Mouse (Mus musculus): ENCODE measurements around the gene Dusp16.

The Dusp16 gene

DNA sequence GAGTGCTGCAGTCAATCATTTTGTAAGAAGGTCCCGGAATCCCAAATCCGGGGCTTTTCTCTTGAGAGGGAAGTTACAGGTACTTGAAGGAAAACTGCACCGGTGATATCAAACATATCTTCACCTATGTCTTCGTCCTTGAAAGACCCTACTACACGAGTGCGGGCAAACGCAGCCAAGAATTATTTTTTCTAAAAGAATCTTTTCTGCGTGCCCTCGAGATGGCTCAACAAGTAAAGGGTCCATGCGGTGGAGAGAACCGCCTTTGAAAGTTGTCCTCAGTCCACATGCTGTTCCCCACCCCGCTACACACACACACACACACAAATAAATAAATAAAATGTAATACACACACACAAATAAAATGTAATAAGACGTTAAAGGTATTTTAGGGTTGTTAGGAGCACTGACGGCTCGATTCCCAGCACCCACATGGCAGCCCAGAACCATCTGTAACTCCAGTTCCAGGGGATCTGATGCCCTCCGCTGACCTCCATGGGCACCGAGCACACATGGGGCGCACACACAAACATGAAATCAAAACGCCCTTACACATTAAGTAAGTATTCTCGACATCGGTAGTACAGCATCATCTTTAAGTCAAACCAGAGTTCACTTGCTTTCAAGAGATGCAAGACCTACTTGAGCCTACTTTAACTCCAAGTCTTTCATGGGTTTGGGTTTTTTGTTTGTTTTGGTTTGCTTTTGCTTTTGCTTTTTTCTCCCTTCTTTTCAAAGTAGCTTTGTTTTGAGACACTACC is 801 bp upstream of the Dusp16 start:
- DNase-seq (ENCODE audit: extremely low spot score) = peak; percentile 9

DNA sequence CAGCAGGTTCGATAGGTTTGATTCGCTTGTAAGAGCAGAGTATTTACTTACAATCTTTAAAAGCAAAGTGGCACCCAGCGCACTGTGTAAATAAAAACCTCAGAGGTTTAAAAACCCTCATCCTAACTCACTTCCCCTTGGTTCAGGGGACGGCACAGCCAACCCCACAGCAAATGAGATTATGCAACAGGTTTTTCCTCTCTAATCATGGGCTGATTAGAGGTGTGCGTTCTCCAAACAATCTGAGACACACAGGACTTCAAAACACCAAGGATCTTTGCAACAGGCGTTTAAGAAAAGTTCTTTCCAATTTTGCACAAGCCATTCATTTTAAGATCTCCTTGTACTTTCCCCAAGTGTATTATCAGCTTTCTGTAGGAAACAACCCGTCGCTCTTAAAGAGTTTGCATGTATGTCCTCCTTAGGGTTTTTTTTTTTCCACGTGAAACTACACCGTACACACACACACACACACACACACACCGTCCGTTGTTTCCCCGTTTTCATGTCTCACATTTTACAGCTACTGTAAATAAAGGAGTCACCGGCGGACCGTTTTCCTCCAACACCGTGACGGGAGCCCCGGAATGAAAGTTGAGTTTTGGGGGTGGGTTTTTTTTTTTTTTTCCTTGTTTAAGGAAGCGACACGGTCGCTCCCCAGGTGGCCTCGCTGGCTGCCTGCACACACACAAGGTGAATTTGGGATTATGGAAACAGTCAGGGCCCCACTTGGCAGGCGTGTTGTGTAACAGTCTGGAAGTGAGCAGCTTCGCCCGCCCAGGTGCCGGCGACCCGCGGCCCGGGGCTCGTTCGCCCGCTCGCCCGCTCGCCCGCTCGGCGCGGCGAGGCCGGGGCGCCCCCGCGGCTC is 940 bp downstream of the Dusp16 start:
- DNase-seq (ENCODE audit: extremely low spot score) = peak; percentile 29

DNA sequence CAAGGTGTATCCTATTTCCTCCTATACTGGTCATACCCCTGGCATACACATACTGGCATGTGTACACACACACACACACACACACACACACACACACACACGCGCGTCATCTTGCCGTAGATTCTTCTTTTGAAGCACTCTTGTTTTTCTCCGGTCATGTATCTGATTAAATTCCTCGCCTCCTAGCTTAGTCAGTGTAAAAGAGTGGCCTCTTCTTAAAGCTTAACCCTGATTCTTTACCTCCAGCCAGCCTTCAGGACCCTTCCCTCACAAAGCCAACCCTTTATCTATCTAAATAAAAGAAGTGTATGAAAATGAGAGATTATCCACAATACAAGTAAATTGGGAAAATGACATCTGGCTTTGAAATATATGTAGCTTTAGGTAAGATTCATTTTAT is 3.3 kb downstream of the Dusp16 start:
- DNase-seq (ENCODE audit: extremely low spot score) = no peak

DNA sequence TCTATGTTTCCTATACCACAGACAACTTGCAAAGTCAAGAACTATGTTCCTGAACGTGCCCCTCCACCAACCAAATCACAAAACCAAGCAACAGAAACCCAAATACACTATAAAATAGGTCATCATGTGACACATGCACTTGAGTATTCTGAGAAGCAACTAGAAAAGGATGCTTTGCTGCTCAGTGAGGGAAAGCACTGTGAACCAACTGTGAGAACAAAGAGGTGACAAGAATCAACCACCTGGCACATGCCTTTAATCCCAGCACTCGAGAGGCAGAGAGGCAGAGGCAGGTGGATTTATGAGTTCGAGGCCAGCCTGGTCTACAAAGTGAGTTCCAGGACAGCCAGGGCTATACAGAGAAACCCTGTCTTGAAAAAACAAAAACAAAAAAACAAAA is 6.0 kb downstream of the Dusp16 start:
- no peak for DNase-seq (ENCODE audit: extremely low spot score)

DNA sequence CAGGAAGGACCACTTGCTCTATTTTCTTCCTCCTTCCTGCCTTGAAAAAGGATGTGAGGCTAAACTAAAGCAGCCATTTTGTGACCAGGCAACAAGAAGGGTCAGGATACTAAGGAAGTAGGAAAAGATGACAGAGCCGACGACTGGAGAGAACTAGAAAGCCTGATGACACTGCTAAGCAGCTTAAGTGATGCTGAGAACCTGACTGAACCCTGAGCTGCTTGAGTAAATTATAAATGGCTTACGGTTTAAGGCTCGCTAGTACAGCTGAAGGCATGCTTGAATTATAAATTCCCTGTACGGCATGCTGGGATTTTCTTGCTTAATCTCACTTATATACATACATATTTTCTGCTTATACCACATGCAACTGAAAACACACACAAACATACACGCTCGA is 9.5 kb downstream of the Dusp16 start:
- no peak for DNase-seq (ENCODE audit: extremely low spot score)

DNA sequence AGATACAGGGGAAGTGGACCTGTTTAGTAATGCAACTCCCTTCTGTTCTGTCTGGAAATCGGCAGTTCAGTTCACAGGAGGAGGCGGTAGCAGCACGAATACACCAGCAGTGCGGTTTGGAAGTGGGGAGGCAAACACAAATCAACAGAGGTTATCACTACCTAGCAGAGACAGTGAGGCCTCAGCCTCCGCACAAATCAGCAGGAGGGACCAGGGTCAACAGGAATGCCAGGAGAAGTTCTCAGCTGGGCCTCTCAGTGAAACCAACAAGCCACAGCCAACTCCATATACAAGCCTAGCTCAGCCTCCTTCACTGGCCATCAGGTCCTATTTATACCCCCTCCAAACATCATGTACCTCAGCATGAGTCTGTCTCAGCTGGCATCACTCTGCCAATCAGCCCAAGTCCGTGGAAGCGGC is 10.9 kb downstream of the Dusp16 start:
- no peak for DNase-seq (ENCODE audit: extremely low spot score)

DNA sequence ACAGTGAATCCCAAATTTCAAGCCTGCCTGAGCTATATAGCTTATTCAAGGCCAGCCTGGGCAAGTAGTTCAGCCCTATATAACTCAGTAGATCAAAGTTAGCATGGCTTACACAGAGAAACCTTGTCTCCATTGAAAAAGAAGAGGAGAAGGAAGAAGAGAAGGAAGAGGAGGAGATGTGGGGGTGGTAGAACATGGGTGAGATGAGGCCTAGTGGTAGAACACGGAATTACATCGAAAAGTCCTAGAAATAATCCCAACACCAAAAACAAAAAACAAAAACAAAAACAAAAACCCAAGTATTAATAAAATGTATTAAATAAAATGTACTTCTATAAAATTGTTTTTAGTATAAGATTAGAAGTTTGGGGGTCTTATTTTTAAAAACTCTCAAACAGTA is 12.4 kb downstream of the Dusp16 start:
- no peak for DNase-seq (ENCODE audit: extremely low spot score)

DNA sequence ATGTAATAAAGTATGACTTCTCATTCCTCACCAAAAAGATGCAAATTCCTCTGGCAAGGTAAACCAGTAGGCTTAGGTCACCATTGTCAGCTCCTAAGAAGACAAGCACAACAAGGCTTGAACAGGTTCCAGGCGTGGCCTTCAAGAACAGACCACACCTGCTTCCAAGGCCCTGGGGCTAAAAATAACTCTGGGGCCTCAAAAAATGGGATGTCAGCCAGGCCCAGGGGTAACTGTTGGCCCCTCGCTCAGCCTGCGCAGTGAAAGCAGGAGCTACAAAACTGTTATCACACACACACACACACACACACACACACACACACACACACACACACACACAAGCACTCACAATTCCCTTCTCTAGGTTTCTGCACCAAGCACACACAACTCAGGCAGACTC is 18.5 kb downstream of the Dusp16 start:
- no peak for DNase-seq (ENCODE audit: extremely low spot score)

DNA sequence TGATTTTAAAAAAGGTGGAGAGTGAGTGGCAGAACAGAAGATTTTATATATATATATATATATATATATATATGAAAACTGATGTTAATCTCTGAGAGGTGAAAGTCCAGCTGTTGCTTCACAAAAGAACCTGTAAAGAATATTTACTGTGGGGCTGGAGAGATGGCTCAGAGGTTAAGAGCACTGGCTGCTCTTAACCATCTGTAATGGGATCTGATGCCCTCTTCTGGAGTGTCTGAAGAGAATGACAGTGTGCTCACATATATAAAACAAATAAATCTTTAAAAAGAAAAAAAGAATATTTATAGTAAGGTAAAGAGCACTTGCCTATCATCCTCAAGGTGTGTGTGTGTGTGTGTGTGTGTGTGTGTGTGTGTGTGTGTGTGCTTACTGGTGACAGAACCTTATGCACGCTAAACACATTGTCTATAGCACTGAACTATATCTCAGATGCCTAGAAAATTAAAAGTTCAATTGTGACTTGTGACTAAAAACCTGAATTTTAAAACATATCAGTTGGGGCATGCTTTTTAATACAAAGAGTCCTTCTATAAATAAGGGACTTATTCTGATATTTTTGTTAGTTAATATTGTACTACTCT is 19.0 kb downstream of the Dusp16 start:
- no peak for DNase-seq (ENCODE audit: extremely low spot score)

DNA sequence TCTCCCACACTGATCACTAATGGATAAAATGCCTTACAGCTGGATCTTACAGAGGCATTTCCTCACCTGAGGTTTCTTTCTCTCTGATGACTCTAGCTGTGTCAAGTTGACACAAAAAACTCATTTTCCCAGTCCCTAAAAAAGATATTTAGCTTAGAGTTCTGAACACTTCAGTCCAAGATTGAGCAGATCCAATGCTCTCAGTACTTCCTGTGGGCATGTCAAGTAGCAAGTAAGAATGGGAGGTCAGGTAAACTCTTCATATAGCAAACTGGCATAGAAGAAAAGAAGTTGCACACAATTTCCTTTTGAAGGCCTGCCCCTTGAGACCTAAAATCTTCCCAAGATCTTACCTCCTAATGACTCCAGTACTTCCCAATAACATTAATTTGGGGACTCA is 22.1 kb downstream of the Dusp16 start:
- no peak for DNase-seq (ENCODE audit: extremely low spot score)

DNA sequence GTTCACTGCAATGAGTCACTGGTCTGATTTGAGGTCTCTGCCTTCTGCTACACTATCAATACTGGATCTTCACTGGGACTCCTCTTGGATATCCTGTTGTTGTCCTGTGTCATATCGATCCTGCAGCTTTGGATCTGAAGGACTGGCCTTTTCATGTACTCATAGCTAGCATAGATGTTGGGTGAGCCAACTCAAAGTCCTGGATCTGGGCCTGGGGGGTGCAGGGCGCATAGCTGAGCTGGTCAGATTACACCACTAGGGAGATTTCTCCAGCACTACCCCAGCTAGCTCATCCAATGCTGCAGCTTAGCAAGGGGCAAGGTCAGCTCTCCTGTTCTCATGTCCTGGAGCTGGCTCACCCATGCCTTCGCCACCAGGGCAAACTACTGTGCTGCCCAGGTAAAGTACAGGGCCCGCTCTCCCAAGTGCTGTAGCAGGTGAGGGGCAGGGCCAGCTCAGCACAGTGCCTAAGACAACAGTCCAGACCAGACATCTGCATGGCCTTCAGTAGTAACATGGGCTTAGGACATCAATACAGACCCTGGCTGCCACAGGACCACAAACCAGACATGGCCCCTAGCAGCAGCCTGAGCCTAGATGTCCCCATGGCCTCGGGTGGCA is 27.9 kb downstream of the Dusp16 start:
- DNase-seq (ENCODE audit: extremely low spot score) = no peak

DNA sequence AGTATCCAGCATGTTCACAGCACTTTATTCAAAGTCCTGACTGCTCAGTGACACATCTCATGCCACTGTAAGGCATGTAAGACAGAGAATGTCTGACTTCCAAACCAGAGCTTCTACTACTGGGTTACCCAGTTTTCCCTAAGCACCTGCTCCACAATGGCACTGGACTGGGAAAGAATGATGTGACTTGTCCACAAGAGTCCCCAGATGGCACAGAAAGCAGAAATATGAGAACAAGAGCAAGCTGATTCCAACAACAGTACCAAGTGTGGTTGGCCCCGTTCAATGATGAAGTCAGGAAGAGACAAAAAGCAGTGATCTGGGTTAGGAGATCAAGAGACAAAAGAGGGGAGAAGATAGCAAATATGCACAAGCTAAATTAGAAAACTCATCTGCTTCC is 29.0 kb downstream of the Dusp16 start:
- DNase-seq (ENCODE audit: extremely low spot score) = no peak

DNA sequence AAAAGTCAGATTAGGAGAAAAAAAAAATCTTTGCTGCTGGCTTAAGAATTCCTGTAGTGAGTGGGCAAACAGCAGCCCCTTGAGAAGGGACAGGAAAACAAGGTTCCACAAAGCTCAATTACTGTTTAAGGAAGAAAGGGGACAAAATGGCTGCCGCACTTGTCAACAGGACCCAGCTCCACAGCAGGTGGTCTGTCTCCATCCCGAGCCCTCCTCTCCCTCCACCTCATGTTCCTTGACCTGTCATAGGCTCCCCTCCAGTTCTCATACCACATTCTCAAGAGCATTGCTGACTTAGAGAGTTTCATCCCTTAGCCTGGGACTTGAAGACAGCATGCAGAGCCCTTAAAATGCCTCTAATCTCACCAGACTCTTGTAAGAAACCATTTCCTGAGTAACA is 30.6 kb downstream of the Dusp16 start:
- DNase-seq (ENCODE audit: extremely low spot score) = no peak

DNA sequence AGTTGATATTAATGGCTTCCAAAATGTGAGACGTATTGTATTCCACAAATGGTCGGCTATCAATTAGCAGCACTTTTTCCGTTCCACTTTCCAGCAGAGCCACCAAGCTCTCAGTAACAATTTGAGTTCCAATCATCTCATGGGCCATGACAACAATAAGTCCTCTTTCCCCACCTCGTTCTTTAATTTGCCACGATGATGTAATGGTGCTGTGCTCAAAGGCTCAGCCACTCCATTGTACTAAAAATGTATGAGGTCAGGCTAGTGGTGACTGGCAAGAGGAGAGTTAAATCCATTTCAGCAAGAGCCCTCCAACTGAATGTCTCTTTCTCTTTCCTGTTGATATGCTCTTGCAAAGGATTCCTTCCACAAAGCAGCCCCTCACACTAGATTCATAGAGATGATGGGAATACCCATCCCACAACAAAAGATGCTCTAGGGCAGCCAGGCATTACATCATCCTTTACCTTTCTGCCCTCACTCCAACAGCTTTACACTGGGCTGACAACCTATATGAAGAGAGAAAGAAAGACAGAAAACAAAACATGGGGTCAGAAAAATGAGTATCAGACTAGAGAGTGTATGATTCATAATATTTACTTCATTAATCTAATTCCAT is 31.4 kb downstream of the Dusp16 start:
- no peak for DNase-seq (ENCODE audit: extremely low spot score)

DNA sequence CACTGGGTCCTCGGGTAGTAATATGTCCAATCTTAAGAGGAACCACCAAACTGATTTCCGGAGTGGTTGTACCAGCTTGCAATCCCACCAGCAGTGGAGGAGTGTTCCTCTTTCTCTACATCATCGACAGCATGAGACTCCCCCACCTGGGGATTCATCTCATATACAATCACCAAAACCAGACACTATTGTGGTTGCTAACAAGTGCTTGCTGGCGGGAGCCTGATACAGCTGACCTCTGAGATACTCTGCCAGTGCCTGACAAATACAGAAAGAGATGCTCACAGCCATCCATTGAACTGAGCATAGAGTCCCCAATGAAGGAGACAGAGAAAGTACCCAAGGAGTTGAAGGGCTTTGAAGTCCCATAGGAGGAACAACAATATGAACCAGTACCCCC is 36.4 kb downstream of the Dusp16 start:
- no peak for DNase-seq (ENCODE audit: extremely low spot score)

DNA sequence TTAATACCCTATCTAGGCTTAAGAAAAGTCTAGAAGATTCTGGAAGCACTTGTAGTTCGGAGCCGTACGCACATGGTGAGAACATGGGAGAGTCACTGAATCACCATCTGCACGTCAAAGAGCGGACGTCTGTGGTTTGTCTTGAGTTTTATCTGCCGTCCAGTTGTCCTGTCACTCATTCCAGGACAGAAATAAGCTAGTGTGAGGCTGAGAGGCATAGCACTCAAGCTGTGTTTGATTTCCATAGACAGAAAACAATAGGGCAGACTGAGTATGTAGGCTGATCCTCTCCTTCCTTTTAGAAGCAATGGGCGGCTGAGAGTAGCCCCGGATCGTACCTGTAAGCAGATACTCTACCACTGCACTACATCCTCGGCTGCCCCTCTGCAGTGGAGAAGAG is 38.6 kb downstream of the Dusp16 start:
- DNase-seq (ENCODE audit: extremely low spot score) = no peak

DNA sequence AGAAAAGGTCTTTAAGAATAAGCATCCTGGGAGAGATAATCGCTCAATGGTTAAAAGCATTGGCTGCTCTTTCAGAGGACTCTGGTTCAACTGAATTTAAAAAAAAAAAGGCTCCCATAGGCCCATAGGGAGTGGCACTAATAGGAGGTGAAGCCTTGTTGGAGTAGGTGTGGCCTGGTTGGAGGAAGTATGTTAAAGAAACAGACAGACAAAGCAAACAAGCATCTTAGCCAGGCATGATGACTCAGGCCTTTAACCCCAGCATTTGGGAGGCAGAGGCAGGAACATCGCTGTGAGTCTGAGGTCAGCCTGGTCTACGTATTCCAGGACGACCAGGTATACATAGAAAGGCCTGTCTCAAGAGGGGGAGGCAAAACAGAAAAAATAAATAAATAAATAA is 39.0 kb downstream of the Dusp16 start:
- DNase-seq (ENCODE audit: extremely low spot score) = no peak

DNA sequence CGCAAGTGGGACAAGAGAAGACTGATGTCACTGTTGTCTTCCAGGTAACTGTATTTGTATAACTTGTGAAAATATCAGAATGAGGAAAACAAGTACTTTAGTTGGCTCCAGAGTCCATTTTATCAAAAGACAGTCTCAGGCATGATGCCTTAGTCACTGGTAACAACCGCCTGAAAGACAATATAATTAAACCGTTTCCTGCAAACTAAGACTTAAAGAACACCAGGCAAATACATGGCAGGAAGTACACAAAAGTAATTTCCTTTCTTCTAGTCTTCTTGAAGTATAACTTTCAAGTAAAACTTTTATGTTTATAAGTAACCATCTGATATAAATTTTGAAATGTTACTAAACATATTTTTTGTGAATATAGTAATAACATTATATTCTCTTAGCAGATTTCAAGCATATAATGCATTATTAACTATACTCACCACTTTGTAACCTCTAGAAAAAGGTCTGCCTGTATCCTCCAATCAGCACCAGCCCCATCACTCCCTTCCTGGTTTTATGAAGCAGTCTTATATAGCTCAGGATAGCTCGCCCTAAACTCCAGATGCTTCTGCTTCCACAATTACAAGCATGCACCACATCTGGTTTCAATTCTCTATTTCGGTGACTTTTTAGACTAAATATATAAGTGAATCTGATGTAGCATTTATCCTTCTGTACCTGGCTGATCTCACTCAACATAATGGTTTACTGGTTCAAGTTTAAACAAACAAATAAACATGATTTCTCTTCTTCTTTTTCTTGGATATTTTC is 40.4 kb downstream of the Dusp16 start:
- DNase-seq (ENCODE audit: extremely low spot score) = no peak

DNA sequence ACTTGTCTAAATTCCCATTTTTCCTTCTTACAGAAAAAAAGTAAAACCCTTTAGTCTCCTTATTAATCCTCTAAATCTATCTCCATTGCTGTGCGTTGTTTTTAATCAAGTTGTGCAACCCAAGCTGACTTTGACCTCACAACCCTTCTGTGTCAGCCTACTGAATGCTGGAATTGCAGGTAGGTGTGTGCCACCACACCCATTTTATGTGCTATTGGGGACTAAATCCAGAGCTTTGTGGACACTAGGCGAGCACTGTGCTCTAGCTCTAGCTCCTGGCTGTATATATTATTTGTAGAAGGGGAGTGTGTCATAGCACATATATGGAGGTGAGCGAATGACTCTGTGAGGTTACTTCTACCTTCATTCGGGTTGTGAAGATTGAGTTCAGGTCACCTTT is 41.3 kb downstream of the Dusp16 start:
- DNase-seq (ENCODE audit: extremely low spot score) = no peak

DNA sequence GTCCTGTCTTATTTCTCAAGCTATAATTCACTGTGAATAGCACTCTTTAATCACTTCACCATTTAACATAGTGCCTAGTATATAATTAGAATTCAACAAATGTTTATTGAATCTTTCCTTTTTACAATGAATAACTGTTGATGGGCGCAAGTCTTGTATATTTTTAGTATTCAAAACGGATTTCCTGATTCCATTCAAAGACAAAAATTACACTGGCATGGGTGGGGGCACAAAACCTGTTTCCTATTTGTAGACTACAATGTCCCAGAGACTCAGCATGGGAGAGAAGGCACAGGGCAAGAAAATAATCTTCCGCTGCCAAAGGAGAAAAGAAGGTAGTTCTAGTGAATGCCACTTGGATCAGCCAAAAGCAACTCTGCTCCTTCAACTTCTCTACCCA is 44.3 kb downstream of the Dusp16 start:
- no peak for DNase-seq (ENCODE audit: extremely low spot score)

DNA sequence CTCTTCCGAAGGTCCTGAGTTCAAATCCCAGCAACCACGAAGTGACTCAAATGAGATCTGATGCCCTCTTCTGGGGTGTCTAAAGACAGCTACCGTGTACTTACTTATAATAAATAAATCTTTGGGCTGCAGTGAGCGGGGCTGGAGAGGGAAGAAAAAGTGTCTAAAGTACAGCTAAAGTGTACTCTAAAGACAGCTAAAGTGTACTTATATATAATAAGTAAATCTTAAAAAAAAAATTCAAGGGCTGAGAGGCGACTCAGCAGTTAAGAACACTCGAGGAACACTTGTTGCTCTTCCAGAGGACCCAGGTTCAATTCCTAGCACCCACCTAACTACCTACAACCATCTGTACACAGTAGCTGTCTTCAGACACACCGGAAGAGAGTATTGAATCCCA is 46.5 kb downstream of the Dusp16 start:
- DNase-seq (ENCODE audit: extremely low spot score) = no peak
